Mouse (Mus musculus): ENCODE results near the gene Flt4. TPM values are rescaled to one million over a fixed set of nuclear protein-coding genes. Genes with fewer than 3 reads are reported as not detected.

Flt4 gene
- polyA plus RNA-seq, 1 experiment from 2014 or later = 5.4 TPM

DNA sequence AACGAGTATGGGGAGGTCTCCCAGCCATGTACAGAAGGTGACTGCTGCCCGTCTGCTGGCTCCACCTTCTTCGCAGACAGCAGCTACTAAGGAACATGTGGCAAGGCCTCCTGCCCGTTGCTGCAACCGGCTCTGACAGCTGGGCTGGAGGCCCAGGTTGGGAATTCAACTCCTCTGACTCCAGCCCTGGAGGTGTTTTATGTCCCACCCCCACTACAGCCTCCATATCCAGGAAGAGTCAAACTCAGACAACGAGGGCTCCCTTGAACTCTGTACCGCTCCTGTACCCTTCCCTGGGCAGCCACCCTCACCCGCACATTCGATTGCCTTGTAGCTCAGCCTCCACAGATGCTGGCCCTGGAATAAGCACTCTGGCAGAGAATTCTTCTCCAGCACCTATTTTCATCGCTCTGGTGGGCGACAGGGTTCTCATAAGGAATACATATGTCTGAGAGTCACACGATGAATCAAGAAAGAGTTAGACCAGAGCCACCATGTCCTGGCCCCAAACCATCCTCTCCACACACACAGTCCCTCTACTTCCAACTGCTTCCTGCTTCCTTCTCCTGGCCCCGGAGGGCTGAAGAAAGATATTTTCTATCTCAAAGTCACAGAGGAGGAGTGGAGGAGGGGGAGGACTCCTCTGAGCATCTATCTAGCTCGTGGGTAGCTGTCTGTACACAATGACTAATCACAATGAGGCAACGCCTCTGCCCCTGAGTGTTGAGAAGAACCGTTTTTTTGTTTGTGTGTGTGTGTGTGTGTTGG lies 42.1 kb downstream of the Flt4 start:
- peaks cover 7% of the 10 kb centered on the region for H3K4me1 ChIP-seq
- no peaks in the 10 kb centered on the region for H3K36me3 ChIP-seq
- no peak overlapping the region for H3K9ac ChIP-seq
- 65% methylated on average over 16 of the region's 16 CpGs for WGBS
- no peak overlapping the region for H3K4me3 ChIP-seq
- 0 out of 2 replicates have a peak overlapping the region, but pooled peaks have one; percentile 11 for H3K27ac ChIP-seq
- no peak overlapping the region for H3K4me2 ChIP-seq (replicated peaks)
- H3K27me3 ChIP-seq = no peaks in the 10 kb centered on the region
- peaks cover 4% of the 10 kb centered on the region; the same call in 1 of the 2 replicates for H3K9me3 ChIP-seq
- ATAC-seq (ENCODE audit: insufficient number of reproducible peaks, insufficient read depth, low FRiP score, low TSS enrichment) = no peak

GRCm38 (mm10) chr11:49651762-49652322 lies 42.8 kb downstream of the Flt4 start:
- Histone ChIP-seq H3K9me3 (peaks cover 4% of the 10 kb centered on the region; the same call in 1 of the 2 replicates), H3K4me3 (no peak overlapping the region), H3K36me3 (no peaks in the 10 kb centered on the region), H3K27ac (no peak overlapping the region), H3K9ac (no peak overlapping the region), H3K4me2 (replicated peaks) (no peak overlapping the region), H3K27me3 (no peaks in the 10 kb centered on the region), H3K4me1 (peaks cover 7% of the 10 kb centered on the region)
- WGBS = 80% methylated on average over 10 of the region's 10 CpGs
- no peak for ATAC-seq (ENCODE audit: insufficient number of reproducible peaks, insufficient read depth, low FRiP score, low TSS enrichment)

DNA sequence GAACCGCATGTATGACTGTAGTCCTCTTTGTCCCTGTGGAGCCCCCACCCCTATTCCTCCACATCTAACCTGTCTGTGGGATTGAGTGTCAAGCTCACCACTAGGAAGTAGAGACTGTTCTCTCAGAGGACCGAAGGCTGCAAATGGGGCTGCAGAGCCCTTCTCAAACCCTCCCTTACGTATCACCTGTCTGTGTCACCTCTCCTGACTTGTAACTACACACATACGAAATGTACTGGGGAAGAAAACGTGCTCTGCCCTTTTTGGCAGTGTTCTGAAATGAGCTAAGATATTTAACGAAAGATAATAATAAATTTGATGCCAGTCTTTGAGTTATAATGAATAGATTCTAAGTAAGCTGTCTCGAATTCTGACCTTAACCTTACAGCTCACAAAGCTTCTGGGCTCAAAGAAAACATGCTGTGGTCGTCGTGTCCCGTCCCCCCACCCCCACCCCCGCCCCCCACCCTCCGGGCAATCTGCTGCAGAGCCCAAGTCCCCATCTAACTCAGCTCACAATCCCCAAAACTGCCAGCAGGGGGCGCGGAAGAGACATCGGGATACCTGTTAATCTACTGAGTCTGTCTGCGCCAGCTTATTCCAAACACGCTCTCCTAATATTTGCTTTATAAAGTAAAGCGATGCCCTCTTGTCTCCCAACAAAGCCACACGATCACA lies 43.5 kb downstream of the Flt4 start:
- Histone ChIP-seq H3K4me1 (peaks cover 7% of the 10 kb centered on the region), H3K27ac (no peak overlapping the region), H3K9me3 (peaks cover 4% of the 10 kb centered on the region; the same call in 1 of the 2 replicates), H3K27me3 (no peaks in the 10 kb centered on the region), H3K36me3 (no peaks in the 10 kb centered on the region), H3K4me3 (no peak overlapping the region), H3K4me2 (replicated peaks) (peak overlapping the region; percentile 11; the same call in 1 of the 2 replicates), H3K9ac (no peak overlapping the region)
- 25% methylated on average over 19 of the region's 19 CpGs for WGBS
- no peak for ATAC-seq (ENCODE audit: insufficient number of reproducible peaks, insufficient read depth, low FRiP score, low TSS enrichment)

DNA sequence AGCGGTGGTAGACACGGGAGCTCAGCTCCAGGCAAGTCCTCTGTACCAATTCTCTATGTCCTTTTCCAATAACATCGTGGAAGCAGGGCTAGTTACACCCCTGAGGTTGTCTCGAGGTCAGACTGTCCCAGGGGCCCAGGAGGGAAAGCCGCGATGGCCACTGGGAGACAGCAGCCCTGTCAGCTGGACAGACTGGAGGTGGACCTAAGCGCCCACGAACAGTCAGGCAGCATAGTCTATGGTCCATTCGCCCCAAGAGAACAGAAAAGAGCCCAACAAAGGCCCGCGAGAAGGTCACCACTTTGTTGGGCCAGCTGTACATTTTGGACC lies 44.0 kb downstream of the Flt4 start:
- peaks cover 4% of the 10 kb centered on the region; the same call in 1 of the 2 replicates for H3K9me3 ChIP-seq
- no peaks in the 10 kb centered on the region for H3K27me3 ChIP-seq
- H3K4me3 ChIP-seq = no peak overlapping the region
- WGBS = 44% methylated on average over 11 of the region's 11 CpGs
- ATAC-seq (ENCODE audit: insufficient number of reproducible peaks, insufficient read depth, low FRiP score, low TSS enrichment) = no peak
- H3K36me3 ChIP-seq = no peaks in the 10 kb centered on the region
- H3K27ac ChIP-seq = no peak overlapping the region
- no peak overlapping the region for H3K9ac ChIP-seq
- H3K4me2 ChIP-seq (replicated peaks) = peak overlapping the region; percentile 11; the same call in 1 of the 2 replicates
- peaks cover 7% of the 10 kb centered on the region for H3K4me1 ChIP-seq

- Histone ChIP-seq H3K27ac (no peak overlapping the region), H3K4me3 (no peak overlapping the region), H3K4me1 (peaks cover 7% of the 10 kb centered on the region), H3K36me3 (no peaks in the 10 kb centered on the region), H3K9me3 (peaks cover 4% of the 10 kb centered on the region; the same call in 1 of the 2 replicates), H3K27me3 (no peaks in the 10 kb centered on the region), H3K9ac (no peak overlapping the region), H3K4me2 (replicated peaks) (no peak overlapping the region)
- ATAC-seq (ENCODE audit: insufficient number of reproducible peaks, insufficient read depth, low FRiP score, low TSS enrichment) = no peak
- WGBS = 88% methylated on average over 5 of the region's 5 CpGs
These were observed 45.6 kb downstream of the Flt4 start for GRCm38 (mm10) chr11:49654651-49655050.

- no peak overlapping the region for H3K4me3 ChIP-seq
- peaks cover 4% of the 10 kb centered on the region; the same call in 1 of the 2 replicates for H3K9me3 ChIP-seq
- no peak overlapping the region for H3K4me2 ChIP-seq (replicated peaks)
- no peaks in the 10 kb centered on the region for H3K36me3 ChIP-seq
- no peak overlapping the region for H3K9ac ChIP-seq
- H3K27ac ChIP-seq = no peak overlapping the region
- peaks cover 5% of the 10 kb centered on the region for H3K4me1 ChIP-seq
- no peaks in the 10 kb centered on the region for H3K27me3 ChIP-seq
- ATAC-seq (ENCODE audit: insufficient number of reproducible peaks, insufficient read depth, low FRiP score, low TSS enrichment) = no peak
These were observed 46.4 kb downstream of the Flt4 start for GRCm38 (mm10) chr11:49655501-49655900.

DNA sequence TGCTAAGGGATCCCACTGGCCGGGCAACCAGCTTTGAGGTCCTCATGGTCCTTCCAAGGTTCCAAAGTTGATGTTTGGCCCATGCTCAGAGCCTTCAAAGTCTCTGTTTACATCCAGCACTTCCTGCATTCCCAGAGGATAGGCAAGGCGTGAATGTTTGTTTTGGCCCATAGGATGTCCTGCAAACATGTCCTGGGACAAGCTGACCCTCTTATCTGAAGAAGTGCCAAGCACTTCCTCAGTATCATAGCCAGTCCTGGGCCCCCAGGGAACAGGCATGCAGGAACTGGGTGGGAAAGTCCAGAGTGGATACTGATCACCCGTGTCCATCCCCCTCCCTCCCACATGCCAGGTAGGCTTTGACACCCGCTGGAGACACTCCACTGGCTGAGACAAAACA lies 49.0 kb downstream of the Flt4 start:
- no peak overlapping the region for H3K4me2 ChIP-seq (replicated peaks)
- H3K4me1 ChIP-seq = no peaks in the 10 kb centered on the region
- H3K9ac ChIP-seq = no peak overlapping the region
- WGBS = 86% methylated on average over 4 of the region's 4 CpGs
- ATAC-seq (ENCODE audit: insufficient number of reproducible peaks, insufficient read depth, low FRiP score, low TSS enrichment) = no peak
- no peak overlapping the region for H3K4me3 ChIP-seq
- no peaks in the 10 kb centered on the region for H3K27me3 ChIP-seq
- no peak overlapping the region for H3K27ac ChIP-seq
- H3K36me3 ChIP-seq = no peaks in the 10 kb centered on the region
- H3K9me3 ChIP-seq = peaks cover 4% of the 10 kb centered on the region; the same call in 1 of the 2 replicates

DNA sequence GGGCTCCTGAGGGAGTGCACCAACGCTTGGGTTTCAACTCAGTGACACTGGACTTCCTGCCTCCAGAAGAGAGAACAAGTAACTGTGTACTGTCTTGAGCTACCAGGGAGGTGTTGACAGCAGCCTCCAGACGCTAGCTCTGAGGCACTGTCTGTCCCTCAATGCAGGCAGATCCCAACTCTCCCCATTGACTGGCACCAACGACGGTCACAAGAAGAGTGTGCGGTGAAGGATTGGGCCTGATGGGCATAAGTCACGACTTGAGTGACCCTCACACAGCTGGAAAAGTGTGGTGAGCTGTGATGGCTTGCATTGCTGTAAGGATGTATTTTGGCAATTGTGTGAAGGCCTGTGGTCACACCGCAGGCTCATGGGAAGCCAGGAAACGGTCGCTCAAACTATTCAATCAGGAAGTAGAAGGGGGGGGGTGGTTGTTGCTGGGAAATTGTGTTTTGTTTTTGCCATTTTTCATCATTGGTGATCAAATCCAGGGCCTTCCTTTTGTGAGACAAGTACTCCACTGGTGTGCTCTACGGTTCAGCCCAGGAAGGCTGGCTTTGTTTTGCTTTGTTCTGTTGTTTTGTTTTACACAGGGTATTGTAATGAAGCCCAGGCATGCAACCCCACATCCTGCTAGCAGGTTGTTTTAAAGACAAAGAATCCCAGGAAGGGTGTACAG lies 49.9 kb downstream of the Flt4 start:
- no peak for ATAC-seq (ENCODE audit: insufficient number of reproducible peaks, insufficient read depth, low FRiP score, low TSS enrichment)
- Histone ChIP-seq H3K27ac (no peak overlapping the region), H3K4me2 (replicated peaks) (no peak overlapping the region), H3K9me3 (peaks cover 4% of the 10 kb centered on the region; the same call in 1 of the 2 replicates), H3K4me1 (no peaks in the 10 kb centered on the region), H3K4me3 (no peak overlapping the region), H3K9ac (no peak overlapping the region), H3K36me3 (no peaks in the 10 kb centered on the region), H3K27me3 (no peaks in the 10 kb centered on the region)
- WGBS = 62% methylated on average over 10 of the region's 10 CpGs

DNA sequence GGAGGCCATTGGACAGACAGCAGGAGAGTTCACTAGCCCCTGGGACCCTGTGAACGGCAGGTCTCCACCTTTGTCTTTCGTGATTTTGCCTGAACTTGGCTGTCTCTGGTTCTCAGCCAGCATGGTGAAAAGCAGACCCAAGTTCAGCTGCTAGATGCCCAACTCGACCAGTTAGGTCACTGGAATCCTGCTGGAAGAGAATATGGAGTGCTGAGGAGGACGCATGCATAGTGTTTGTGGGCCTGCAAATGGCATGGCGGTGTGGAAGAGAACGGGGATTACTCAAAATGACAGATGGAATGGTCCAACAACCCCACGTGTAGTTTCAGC lies 50.4 kb downstream of the Flt4 start:
- no peak for ATAC-seq (ENCODE audit: insufficient number of reproducible peaks, insufficient read depth, low FRiP score, low TSS enrichment)
- 73% methylated on average over 7 of the region's 7 CpGs for WGBS
- no peaks in the 10 kb centered on the region for H3K36me3 ChIP-seq
- no peak overlapping the region for H3K27ac ChIP-seq
- no peak overlapping the region for H3K9ac ChIP-seq
- no peak overlapping the region for H3K4me3 ChIP-seq
- H3K4me2 ChIP-seq (replicated peaks) = no peak overlapping the region
- H3K4me1 ChIP-seq = no peaks in the 10 kb centered on the region
- H3K9me3 ChIP-seq = 0 out of 2 replicates have a peak, but pooled peaks cover under 1% of the 10 kb centered on the region
- H3K27me3 ChIP-seq = no peaks in the 10 kb centered on the region

- H3K27me3 ChIP-seq = no peaks in the 10 kb centered on the region
- no peak for ATAC-seq (ENCODE audit: insufficient number of reproducible peaks, insufficient read depth, low FRiP score, low TSS enrichment)
- no peaks in the 10 kb centered on the region for H3K4me1 ChIP-seq
- H3K4me3 ChIP-seq = no peak overlapping the region
- no peak overlapping the region for H3K9ac ChIP-seq
- H3K4me2 ChIP-seq (replicated peaks) = no peak overlapping the region
- 62% methylated on average over 15 of the region's 15 CpGs for WGBS
- H3K36me3 ChIP-seq = no peaks in the 10 kb centered on the region
- H3K27ac ChIP-seq = no peak overlapping the region
- H3K9me3 ChIP-seq = no peaks in the 10 kb centered on the region
These were observed 53.3 kb downstream of the Flt4 start for GRCm38 (mm10) chr11:49662292-49662780.

DNA sequence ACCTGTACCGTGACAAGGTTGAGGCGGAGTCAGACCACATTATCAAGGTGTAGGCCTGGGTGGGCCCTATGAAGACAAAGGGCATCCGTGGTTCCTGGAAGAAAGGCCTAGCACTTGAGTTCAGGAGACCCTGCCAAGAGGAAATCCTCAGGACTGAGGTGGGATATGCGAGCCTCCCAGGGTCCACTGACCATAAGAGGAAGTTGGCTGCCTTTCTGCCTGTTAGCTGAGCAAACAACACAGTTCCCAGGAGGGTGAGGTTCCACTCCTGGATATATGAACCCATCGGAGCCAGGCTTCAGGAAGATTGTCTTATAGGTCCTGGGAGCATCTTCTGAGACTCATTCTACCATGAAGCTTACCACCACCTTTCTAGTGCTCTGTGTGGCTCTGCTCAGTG lies 54.2 kb downstream of the Flt4 start, which contains the start of gene Scgb3a1:
Gene Scgb3a1, plus strand, starts transcription at position 301 of the 400 bp plus-strand sequence.
- no peak within 1 kb of the TSS for H3K27ac ChIP-seq
- no peaks in the 10 kb centered on the region for H3K9me3 ChIP-seq
- H3K4me1 ChIP-seq = no peaks in the 10 kb centered on the region
- H3K27me3 ChIP-seq = no peaks in the 10 kb centered on the region
- no peak for ATAC-seq (ENCODE audit: insufficient number of reproducible peaks, insufficient read depth, low FRiP score, low TSS enrichment)
- no peak within 1 kb of the TSS for H3K9ac ChIP-seq
- no peak within 1 kb of the TSS for H3K4me2 ChIP-seq (replicated peaks)
- WGBS = 86% methylated on average over 5 of the region's 5 CpGs
- H3K36me3 ChIP-seq = peaks cover 3% of the 10 kb centered on the region; the same call in 1 of the 2 replicates
- no peak within 1 kb of the TSS for H3K4me3 ChIP-seq
